Mouse (Mus musculus) layer of hippocampus, adult 2 months (tissue): ENCODE results near the gene Dgkd. TPM values are rescaled to one million over a fixed set of nuclear protein-coding genes. Genes with fewer than 3 reads are reported as not detected.

Experiments
- DNase-seq, 2 experiments: peaks; one replicate each; pipeline ENCODE4 v3.0.0; 2022; ENCODE audit warnings: low spot score in 2 of 2
- H3K27ac ChIP-seq: fragments of 200-600 bp; 2 replicates; pipeline ENCODE4 v1.8.1; 2022
- H3K4me3 ChIP-seq: fragments of 200-600 bp; 2 replicates; pipeline ENCODE4 v1.8.1; 2022; ENCODE audit warnings: mild to moderate bottlenecking
- CTCF ChIP-seq: fragments of 200-600 bp; conservative IDR thresholded peaks from 2 replicates; pipeline ENCODE4 v1.8.1; 2022; ENCODE audit warnings: antibody characterized with exemption, mild to moderate bottlenecking, moderate library complexity
- total RNA-seq, 2 experiments: library from RNA; stranded (reverse); gene quantifications; 2 replicates each; pipeline ENCODE4 v1.2.3; 2021

Dgkd gene
- total RNA-seq, 2 experiments from 2014 or later, result 103 to 117 TPM

GRCm38 (mm10) chr1:87828926-87829580 is 24.0 kb upstream of the Dgkd start:
- no peak overlapping the region for H3K27ac ChIP-seq
- no peak for TF ChIP-seq CTCF
- DNase-seq, result no peak
- no peak overlapping the region for H3K4me3 ChIP-seq

- TF ChIP-seq CTCF, result no peak
- no peak for DNase-seq
- H3K4me3 ChIP-seq, result no peak overlapping the region
- no peak overlapping the region for H3K27ac ChIP-seq
Observed at GRCm38 (mm10) chr1:87829621-87830211, 23.4 kb upstream of the Dgkd start.

- H3K27ac ChIP-seq, result no peak overlapping the region
Observed at GRCm38 (mm10) chr1:87836453-87836852, 16.6 kb upstream of the Dgkd start.

GRCm38 (mm10) chr1:87837018-87837417 is 16.1 kb upstream of the Dgkd start:
- H3K4me3 ChIP-seq, result no peak overlapping the region
- no peak overlapping the region for H3K27ac ChIP-seq
- TF ChIP-seq CTCF, result no peak
- no peak for DNase-seq

More at GRCm38 (mm10) chr1:87836453-87836852, 16.6 kb upstream of the Dgkd start:
- TF ChIP-seq CTCF, result no peak
- DNase-seq, result no peak
- no peak overlapping the region for H3K4me3 ChIP-seq

GRCm38 (mm10) chr1:87840411-87841208 is 12.5 kb upstream of the Dgkd start:
- no peak for TF ChIP-seq CTCF
- no peak overlapping the region for H3K4me3 ChIP-seq
- no peak overlapping the region for H3K27ac ChIP-seq
- no peak for DNase-seq

- no peak for TF ChIP-seq CTCF
- H3K27ac ChIP-seq, result peak overlapping the region; percentile 87
- no peak overlapping the region for H3K4me3 ChIP-seq
- no peak for DNase-seq
Observed at GRCm38 (mm10) chr1:87846801-87847474, 6.1 kb upstream of the Dgkd start.

GRCm38 (mm10) chr1:87847475-87848168 is 5.5 kb upstream of the Dgkd start:
- Histone ChIP-seq H3K27ac (peak overlapping the region; percentile 87), H3K4me3 (no peak overlapping the region)
- no peak; the same call in 1 of the 2 replicates for TF ChIP-seq CTCF
- DNase-seq, result no peak

- no peak for TF ChIP-seq CTCF
- H3K27ac ChIP-seq, result peak overlapping the region; percentile 87
- DNase-seq, result peak; percentile 57 to 70
Observed at GRCm38 (mm10) chr1:87848237-87848996, 4.7 kb upstream of the Dgkd start.

GRCm38 (mm10) chr1:87849278-87849677 is 3.8 kb upstream of the Dgkd start:
- Histone ChIP-seq H3K4me3 (no peak overlapping the region), H3K27ac (peak overlapping the region; percentile 87)
- DNase-seq, result no peak

More at GRCm38 (mm10) chr1:87848237-87848996, 4.7 kb upstream of the Dgkd start:
- H3K4me3 ChIP-seq, result no peak overlapping the region

GRCm38 (mm10) chr1:87851344-87851743 is 1.7 kb upstream of the Dgkd start:
- TF ChIP-seq CTCF, result no peak
- no peak overlapping the region for H3K4me3 ChIP-seq
- DNase-seq, result no peak
- H3K27ac ChIP-seq, result no peak overlapping the region; the same call in 1 of the 2 replicates

More at GRCm38 (mm10) chr1:87849278-87849677, 3.8 kb upstream of the Dgkd start:
- TF ChIP-seq CTCF, result no peak

- no peak for TF ChIP-seq CTCF
- Histone ChIP-seq H3K27ac (peak overlapping the region; percentile 78), H3K4me3 (no peak overlapping the region)
- DNase-seq, result no peak
Observed at GRCm38 (mm10) chr1:87852081-87852790, 851 bp upstream of the Dgkd start.
